Mouse (Mus musculus): ENCODE results near the gene Mia2.
"Not testable (repeated sequence)": the region's sequence is repeated elsewhere in the genome, so short reads cannot be mapped to it uniquely, and the experiment has no call there.

Gene Mia2

DNA sequence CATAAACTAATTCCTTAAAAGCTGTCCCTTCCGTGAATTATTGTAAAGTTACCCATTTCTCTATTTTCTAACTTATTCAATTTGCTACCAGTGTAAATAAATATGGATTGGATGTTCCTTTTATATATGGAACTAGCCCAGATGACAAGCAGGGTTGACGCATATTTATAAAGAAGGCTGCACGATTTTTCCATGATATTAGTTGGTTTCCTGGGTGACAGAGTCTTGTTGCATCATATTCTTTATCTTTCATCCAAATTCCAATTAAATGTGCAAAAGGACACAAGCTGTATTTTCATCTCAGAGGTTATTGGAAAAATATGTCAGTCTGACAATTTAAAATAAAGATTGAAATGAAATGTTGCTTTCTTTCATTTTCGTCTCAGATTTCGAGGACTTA, 142.8 kb downstream of the Mia2 start:
- DNase-seq (ENCODE audit: low spot score): no peak

DNA sequence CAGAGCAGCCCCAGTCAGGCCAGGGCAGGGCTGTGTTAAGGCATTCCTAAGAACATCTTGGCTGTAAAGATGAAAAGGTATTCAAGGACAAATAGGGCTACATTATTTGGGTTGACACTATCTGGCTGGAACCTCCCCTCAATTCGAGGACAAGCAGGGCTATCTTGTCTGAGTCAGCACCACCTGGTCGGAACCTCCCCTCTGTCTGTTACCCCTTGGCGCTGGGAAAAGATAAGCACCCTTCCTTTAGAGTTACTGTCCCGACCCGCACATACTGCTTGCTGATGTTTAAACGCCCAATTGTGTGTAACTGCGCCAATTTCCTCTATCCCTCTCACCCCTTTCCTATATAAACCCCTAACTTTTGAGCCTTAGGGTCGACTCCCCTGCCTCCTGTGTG, 145.4 kb downstream of the Mia2 start:
- DNase-seq (ENCODE audit: low spot score): not testable (repeated sequence)

Data from embryo, embryonic 10 days (tissue).